Mouse (Mus musculus): Measurements from ENCODE around the gene Mepe. TPM values are rescaled to one million over a fixed set of nuclear protein-coding genes. Genes with fewer than 3 reads are reported as not detected.

Gene Mepe
- polyA plus RNA-seq, 1 experiment, result not detected

- 81% methylated on average over 4 of the region's 4 CpGs for WGBS
- DNase-seq (ENCODE audit: low read depth in 1 of 2, low spot score in 2 of 2), result no peak
- Histone ChIP-seq H3K4me3 (ENCODE audit: extremely low read depth, insufficient read depth, insufficient read length) (no peak overlapping the region), H3K4me1 (ENCODE audit: control insufficient read depth, insufficient read depth, insufficient read length) (no peaks in the 10 kb centered on the region), H3K36me3 (ENCODE audit: control insufficient read depth, insufficient read depth, low read length) (no peaks in the 10 kb centered on the region), H3K27ac (ENCODE audit: insufficient read depth, low read length) (no peak overlapping the region), H3K27me3 (ENCODE audit: control insufficient read depth, insufficient read depth, low read length) (no peaks in the 10 kb centered on the region)
- TF ChIP-seq CTCF (IDR thresholded peaks at IDR 0.05; ENCODE audit: extremely low read depth, insufficient read depth, insufficient read length, insufficient replicate concordance), result no peak
- no peak for TF ChIP-seq POLR2A (IDR thresholded peaks at IDR 0.05; ENCODE audit: low read depth, low read length)
Measured at GRCm38 (mm10) chr5:104328317-104328850, 3.3 kb downstream of the Mepe start.

GRCm38 (mm10) chr5:104329381-104329780 is 4.3 kb downstream of the Mepe start:
- no peaks in the 10 kb centered on the region for H3K4me1 ChIP-seq (ENCODE audit: control insufficient read depth, insufficient read depth, insufficient read length)
- H3K36me3 ChIP-seq (ENCODE audit: control insufficient read depth, insufficient read depth, low read length), result no peaks in the 10 kb centered on the region
- DNase-seq (ENCODE audit: low read depth in 1 of 2, low spot score in 2 of 2), result no peak
- H3K27ac ChIP-seq (ENCODE audit: insufficient read depth, low read length), result no peak overlapping the region
- WGBS, result 76% methylated on average over 5 of the region's 5 CpGs
- no peak overlapping the region for H3K4me3 ChIP-seq (ENCODE audit: extremely low read depth, insufficient read depth, insufficient read length)
- TF ChIP-seq POLR2A (IDR thresholded peaks at IDR 0.05; ENCODE audit: low read depth, low read length) (no peak), CTCF (IDR thresholded peaks at IDR 0.05; ENCODE audit: extremely low read depth, insufficient read depth, insufficient read length, insufficient replicate concordance) (no peak)
- H3K27me3 ChIP-seq (ENCODE audit: control insufficient read depth, insufficient read depth, low read length), result no peaks in the 10 kb centered on the region

DNA sequence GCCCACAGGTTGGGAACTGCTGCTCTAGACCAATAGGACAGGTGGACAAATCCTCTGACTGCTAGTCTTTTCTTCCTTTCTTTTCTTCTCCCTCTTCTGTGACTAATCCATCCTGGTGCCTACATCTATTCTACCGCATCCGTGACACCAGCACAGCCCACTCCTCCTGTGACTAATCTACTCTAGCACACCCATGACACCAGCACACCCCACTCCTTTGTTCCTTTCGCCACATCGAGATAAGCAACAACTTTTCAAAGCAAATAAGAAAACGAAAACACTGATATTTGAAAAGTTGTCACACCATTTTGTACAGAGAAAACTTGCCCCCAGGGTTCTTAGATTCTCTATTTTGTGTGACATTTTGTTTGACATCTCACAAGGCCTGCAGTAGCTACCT is 5.0 kb downstream of the Mepe start:
- TF ChIP-seq CTCF (IDR thresholded peaks at IDR 0.05; ENCODE audit: extremely low read depth, insufficient read depth, insufficient read length, insufficient replicate concordance) (no peak), POLR2A (IDR thresholded peaks at IDR 0.05; ENCODE audit: low read depth, low read length) (no peak)
- no peak for DNase-seq (ENCODE audit: low read depth in 1 of 2, low spot score in 2 of 2)
- Histone ChIP-seq H3K4me3 (ENCODE audit: extremely low read depth, insufficient read depth, insufficient read length) (no peak overlapping the region), H3K27me3 (ENCODE audit: control insufficient read depth, insufficient read depth, low read length) (no peaks in the 10 kb centered on the region), H3K27ac (ENCODE audit: insufficient read depth, low read length) (no peak overlapping the region), H3K36me3 (ENCODE audit: control insufficient read depth, insufficient read depth, low read length) (no peaks in the 10 kb centered on the region), H3K4me1 (ENCODE audit: control insufficient read depth, insufficient read depth, insufficient read length) (no peaks in the 10 kb centered on the region)
- WGBS, result 76% methylated on average over 5 of the region's 5 CpGs

GRCm38 (mm10) chr5:104332296-104332695 is 7.2 kb downstream of the Mepe start:
- H3K4me1 ChIP-seq (ENCODE audit: control insufficient read depth, insufficient read depth, insufficient read length), result no peaks in the 10 kb centered on the region
- H3K27me3 ChIP-seq (ENCODE audit: control insufficient read depth, insufficient read depth, low read length), result no peaks in the 10 kb centered on the region
- TF ChIP-seq POLR2A (IDR thresholded peaks at IDR 0.05; ENCODE audit: low read depth, low read length), result no peak
- TF ChIP-seq CTCF (IDR thresholded peaks at IDR 0.05; ENCODE audit: extremely low read depth, insufficient read depth, insufficient read length, insufficient replicate concordance), result no peak
- no peak overlapping the region for H3K27ac ChIP-seq (ENCODE audit: insufficient read depth, low read length)
- 74% methylated on average over 3 of the region's 3 CpGs for WGBS
- no peak for DNase-seq (ENCODE audit: low read depth in 1 of 2, low spot score in 2 of 2)
- no peak overlapping the region for H3K4me3 ChIP-seq (ENCODE audit: extremely low read depth, insufficient read depth, insufficient read length)
- no peaks in the 10 kb centered on the region for H3K36me3 ChIP-seq (ENCODE audit: control insufficient read depth, insufficient read depth, low read length)

GRCm38 (mm10) chr5:104333231-104333640 is 8.1 kb downstream of the Mepe start:
- H3K36me3 ChIP-seq (ENCODE audit: control insufficient read depth, insufficient read depth, low read length), result no peaks in the 10 kb centered on the region
- WGBS, result 28% methylated on average over 7 of the region's 7 CpGs
- no peak for DNase-seq (ENCODE audit: low read depth in 1 of 2, low spot score in 2 of 2)
- no peaks in the 10 kb centered on the region for H3K27me3 ChIP-seq (ENCODE audit: control insufficient read depth, insufficient read depth, low read length)
- H3K27ac ChIP-seq (ENCODE audit: insufficient read depth, low read length), result no peak overlapping the region
- TF ChIP-seq POLR2A (IDR thresholded peaks at IDR 0.05; ENCODE audit: low read depth, low read length) (no peak), CTCF (IDR thresholded peaks at IDR 0.05; ENCODE audit: extremely low read depth, insufficient read depth, insufficient read length, insufficient replicate concordance) (peak; percentile 10; the same call in 1 of the 2 replicates)
- H3K4me3 ChIP-seq (ENCODE audit: extremely low read depth, insufficient read depth, insufficient read length), result no peak overlapping the region
- no peaks in the 10 kb centered on the region for H3K4me1 ChIP-seq (ENCODE audit: control insufficient read depth, insufficient read depth, insufficient read length)

- no peaks in the 10 kb centered on the region for H3K36me3 ChIP-seq (ENCODE audit: control insufficient read depth, insufficient read depth, low read length)
- TF ChIP-seq CTCF (IDR thresholded peaks at IDR 0.05; ENCODE audit: extremely low read depth, insufficient read depth, insufficient read length, insufficient replicate concordance) (no peak), POLR2A (IDR thresholded peaks at IDR 0.05; ENCODE audit: low read depth, low read length) (no peak)
Measured at GRCm38 (mm10) chr5:104333643-104334042, 8.5 kb downstream of the Mepe start.

DNA sequence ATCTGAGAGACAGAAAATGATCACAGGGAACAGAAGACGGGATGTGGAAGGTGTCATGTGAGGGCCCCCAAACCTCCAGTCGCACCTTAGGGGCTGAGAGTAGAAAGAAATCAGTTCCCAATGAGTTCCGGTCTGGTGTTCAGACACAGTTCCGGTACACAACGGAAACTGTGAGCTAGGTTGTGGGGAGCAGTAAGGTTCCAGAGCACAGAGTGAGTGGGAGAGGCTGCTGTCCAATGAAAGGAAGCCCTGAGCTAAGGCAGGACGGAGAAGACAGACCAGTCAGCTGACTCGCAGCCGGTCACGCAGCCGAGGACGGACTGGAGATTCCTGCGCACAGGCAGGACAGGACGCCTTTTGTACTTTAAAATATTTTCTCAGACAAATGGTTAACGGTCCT is 9.4 kb downstream of the Mepe start:
- no peak for DNase-seq (ENCODE audit: low read depth in 1 of 2, low spot score in 2 of 2)
- Histone ChIP-seq H3K36me3 (ENCODE audit: control insufficient read depth, insufficient read depth, low read length) (no peaks in the 10 kb centered on the region), H3K27me3 (ENCODE audit: control insufficient read depth, insufficient read depth, low read length) (no peaks in the 10 kb centered on the region), H3K4me3 (ENCODE audit: extremely low read depth, insufficient read depth, insufficient read length) (no peak overlapping the region), H3K27ac (ENCODE audit: insufficient read depth, low read length) (no peak overlapping the region), H3K4me1 (ENCODE audit: control insufficient read depth, insufficient read depth, insufficient read length) (no peaks in the 10 kb centered on the region)
- no peak for TF ChIP-seq POLR2A (IDR thresholded peaks at IDR 0.05; ENCODE audit: low read depth, low read length)
- no peak for TF ChIP-seq CTCF (IDR thresholded peaks at IDR 0.05; ENCODE audit: extremely low read depth, insufficient read depth, insufficient read length, insufficient replicate concordance)
- WGBS, result 91% methylated on average over 14 of the region's 14 CpGs

More at GRCm38 (mm10) chr5:104333643-104334042, 8.5 kb downstream of the Mepe start:
- Histone ChIP-seq H3K27me3 (ENCODE audit: control insufficient read depth, insufficient read depth, low read length) (no peaks in the 10 kb centered on the region), H3K4me3 (ENCODE audit: extremely low read depth, insufficient read depth, insufficient read length) (no peak overlapping the region), H3K27ac (ENCODE audit: insufficient read depth, low read length) (no peak overlapping the region), H3K4me1 (ENCODE audit: control insufficient read depth, insufficient read depth, insufficient read length) (no peaks in the 10 kb centered on the region)
- DNase-seq (ENCODE audit: low read depth in 1 of 2, low spot score in 2 of 2), result no peak
- WGBS, result 73% methylated on average over 6 of the region's 6 CpGs

All from spleen, adult 2 months (tissue).